In the genomic region with DNA sequence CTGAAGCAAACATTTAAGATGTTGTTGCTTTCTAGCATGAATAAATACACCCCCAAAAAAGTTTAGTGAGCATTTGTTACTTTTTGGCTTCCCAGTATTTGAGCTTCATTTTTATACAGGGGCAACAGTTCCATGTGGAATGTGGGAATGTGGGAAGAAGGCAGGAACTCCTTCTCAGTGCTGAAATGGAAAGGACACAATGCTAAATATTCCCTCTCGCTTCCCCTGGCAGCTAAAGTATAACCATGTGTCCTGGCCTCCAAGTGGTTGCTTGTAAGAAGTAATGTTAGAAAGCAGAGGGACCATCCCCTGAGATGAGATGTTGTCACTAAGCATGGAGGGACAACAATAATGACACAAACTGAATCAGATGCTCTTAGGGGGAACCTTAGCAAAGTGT, we compare ENCODE assay signal across 27 mouse cellular contexts.
"Had no signal": no experiment of that assay in that cellular context is flagged by ENCODE, and none has a peak within 500 bp of the region (broad histone marks: within the 10 kb centered on the region; RNA-seq: fewer than 3 reads in every experiment).

No protein-coding gene starts in this region.

- H3K4me3 ChIP-seq: gastrocnemius, adult 2 months; heart, embryonic 10.5 days; heart, embryonic 12.5 days; hindbrain, embryonic 10.5 days; hindbrain, embryonic 13.5 days; hindbrain, embryonic 15.5 days; kidney, embryonic 15.5 days; limb, embryonic 13.5 days; limb, embryonic 15.5 days; liver, embryonic 12.5 days had no signal

- H3K4me1 ChIP-seq: heart, embryonic 10.5 days; heart, embryonic 12.5 days; hindbrain, embryonic 10.5 days; hindbrain, embryonic 13.5 days; hindbrain, embryonic 15.5 days; kidney, embryonic 15.5 days; limb, embryonic 13.5 days; limb, embryonic 15.5 days; liver, embryonic 12.5 days had no signal

- H3K9ac ChIP-seq: heart, embryonic 12.5 days; hindbrain, embryonic 13.5 days; hindbrain, embryonic 15.5 days; kidney, embryonic 15.5 days; limb, embryonic 13.5 days; limb, embryonic 15.5 days; liver, embryonic 12.5 days had no signal

- H3K4me2 ChIP-seq: heart, embryonic 12.5 days; hindbrain, embryonic 13.5 days; hindbrain, embryonic 15.5 days; kidney, embryonic 15.5 days; limb, embryonic 13.5 days; limb, embryonic 15.5 days; liver, embryonic 12.5 days had no signal

- H3K27me3 ChIP-seq: heart, embryonic 12.5 days; hindbrain, embryonic 13.5 days; hindbrain, embryonic 15.5 days; kidney, embryonic 15.5 days; limb, embryonic 13.5 days; limb, embryonic 15.5 days; liver, embryonic 12.5 days had no signal

- H3K9me3 ChIP-seq: heart, embryonic 10.5 days; heart, embryonic 12.5 days; hindbrain, embryonic 10.5 days; hindbrain, embryonic 13.5 days; hindbrain, embryonic 15.5 days; kidney, embryonic 15.5 days; limb, embryonic 13.5 days; limb, embryonic 15.5 days; liver, embryonic 12.5 days had no signal

- H3K27ac ChIP-seq: gastrocnemius, adult 2 months; heart, embryonic 10.5 days; hindbrain, embryonic 10.5 days; hindbrain, embryonic 13.5 days; hindbrain, embryonic 15.5 days; hindbrain, postnatal 0 days; kidney, embryonic 15.5 days; kidney, postnatal 0 days; limb, embryonic 13.5 days; limb, embryonic 15.5 days; liver, embryonic 12.5 days had no signal

- H3K36me3 ChIP-seq: heart, embryonic 10.5 days; heart, embryonic 12.5 days; hindbrain, embryonic 10.5 days; hindbrain, embryonic 13.5 days; hindbrain, embryonic 15.5 days; kidney, embryonic 15.5 days; limb, embryonic 13.5 days; limb, embryonic 15.5 days; liver, embryonic 12.5 days had no signal

- ATAC-seq: forebrain, embryonic 16.5 days; hindbrain, postnatal 0 days; intestine, embryonic 16.5 days; liver, embryonic 12.5 days had no signal

- DNase-seq: gastrocnemius, adult 2 months; gastrocnemius, postnatal 10 days; gastrocnemius, postnatal 25 days; heart, adult 18-20 months; heart, postnatal 10 days; heart, postnatal 4 days; kidney, adult 11 months; kidney, adult 2 months; kidney, adult 9 months; kidney, postnatal 14 days; kidney, postnatal 36 days; layer of hippocampus, adult 9-11 months; layer of hippocampus, postnatal 36 days; left cerebral cortex, postnatal 4 days had no signal
